Mouse (Mus musculus): ENCODE data around the gene Dynll2. TPM values are rescaled to one million over a fixed set of nuclear protein-coding genes. Genes with fewer than 3 reads are reported as not detected.
"Not testable (repeated sequence)": the region's sequence is repeated elsewhere in the genome, so short reads cannot be mapped to it uniquely, and the experiment has no call there.

Dynll2 gene
- polyA plus RNA-seq, 1 experiment from 2014 or later: 27.0 TPM

DNA sequence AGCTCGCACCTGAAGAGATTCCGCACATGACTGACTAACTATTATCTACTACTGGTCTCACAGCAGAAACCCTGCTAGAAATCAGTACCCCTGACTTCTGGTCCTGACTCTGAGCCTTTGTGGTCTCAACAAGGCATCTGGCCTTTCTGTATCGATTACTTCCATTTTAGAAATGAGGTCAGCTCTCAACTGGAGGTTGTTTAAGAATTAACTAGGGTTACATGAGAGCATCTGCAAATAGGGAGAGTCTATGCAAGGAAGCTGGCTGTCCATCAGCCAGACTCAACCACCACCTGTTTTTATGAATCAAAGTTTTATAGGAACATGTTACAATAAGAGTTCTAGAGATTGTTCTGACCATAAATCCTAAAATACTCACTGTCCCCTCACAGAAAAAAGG is 2.8 kb downstream of the Dynll2 start:
- H3K4me3 ChIP-seq: peak overlapping the region; percentile 100; the same call in 1 of the 2 replicates
- 93% methylated on average over 3 of the region's 3 CpGs for WGBS
- H3K27ac ChIP-seq (replicated peaks): no peak overlapping the region
- no peaks in the 10 kb centered on the region for H3K9me3 ChIP-seq
- no peak for DNase-seq (ENCODE audit: low spot score)
- peaks cover 55% of the 10 kb centered on the region for H3K36me3 ChIP-seq (replicated peaks)
- peaks cover 35% of the 10 kb centered on the region for H3K4me1 ChIP-seq
- no peaks in the 10 kb centered on the region for H3K27me3 ChIP-seq (replicated peaks; ENCODE audit: low read depth, poor library complexity, severe bottlenecking)

DNA sequence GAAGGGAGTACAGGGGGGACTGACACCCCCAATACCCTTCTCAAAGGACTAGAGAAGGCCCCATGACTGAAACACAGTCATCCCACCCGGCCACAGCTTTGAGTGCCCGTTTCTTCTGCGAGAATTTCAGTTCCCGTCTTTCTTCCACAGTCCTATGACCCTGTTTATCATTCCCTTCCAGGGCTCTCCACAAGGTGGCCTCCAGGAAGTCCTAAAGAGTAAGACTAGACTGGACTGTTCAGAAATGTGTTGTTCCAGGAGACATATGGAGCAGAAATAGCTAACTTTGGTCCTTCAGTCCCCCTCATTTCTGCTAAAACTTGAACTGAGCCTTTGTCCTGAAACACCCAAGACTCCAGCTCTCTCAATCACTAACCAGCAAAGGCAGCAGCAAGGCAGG is 8.4 kb downstream of the Dynll2 start:
- Histone ChIP-seq H3K4me1 (peaks cover 10% of the 10 kb centered on the region), H3K27me3 (replicated peaks; ENCODE audit: low read depth, poor library complexity, severe bottlenecking) (no peaks in the 10 kb centered on the region), H3K27ac (replicated peaks) (no peak overlapping the region), H3K4me3 (no peak overlapping the region), H3K36me3 (replicated peaks) (peaks cover 69% of the 10 kb centered on the region), H3K9me3 (no peaks in the 10 kb centered on the region)
- 86% methylated on average over 4 of the region's 4 CpGs for WGBS
- DNase-seq (ENCODE audit: low spot score): no peak

DNA sequence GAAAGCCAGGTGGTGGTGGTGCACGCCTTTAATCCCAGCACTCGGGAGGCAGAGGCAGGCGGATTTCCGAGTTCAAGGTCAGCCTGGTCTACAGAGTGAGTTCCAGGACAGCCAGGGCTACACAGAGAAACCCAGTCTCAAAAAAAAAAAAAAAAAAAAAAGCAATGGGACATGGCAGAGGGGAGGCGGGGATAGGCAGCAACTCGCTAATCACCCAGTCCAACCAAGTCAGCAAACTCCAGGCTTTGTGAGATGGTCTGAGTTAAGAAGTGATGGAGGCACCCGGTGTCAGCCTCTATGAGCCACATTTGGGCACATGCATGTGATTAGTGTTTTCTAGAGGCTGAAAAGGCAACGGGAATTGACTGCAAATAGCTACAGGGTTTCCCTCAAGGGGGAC is 10.3 kb downstream of the Dynll2 start:
- not testable (repeated sequence) for H3K4me1 ChIP-seq; H3K27me3 ChIP-seq (replicated peaks; ENCODE audit: low read depth, poor library complexity, severe bottlenecking); DNase-seq (ENCODE audit: low spot score); H3K9me3 ChIP-seq; H3K4me3 ChIP-seq; H3K27ac ChIP-seq (replicated peaks)
- H3K36me3 ChIP-seq (replicated peaks): peaks cover 51% of the 10 kb centered on the region
- 88% methylated on average over 8 of the region's 8 CpGs for WGBS

DNA sequence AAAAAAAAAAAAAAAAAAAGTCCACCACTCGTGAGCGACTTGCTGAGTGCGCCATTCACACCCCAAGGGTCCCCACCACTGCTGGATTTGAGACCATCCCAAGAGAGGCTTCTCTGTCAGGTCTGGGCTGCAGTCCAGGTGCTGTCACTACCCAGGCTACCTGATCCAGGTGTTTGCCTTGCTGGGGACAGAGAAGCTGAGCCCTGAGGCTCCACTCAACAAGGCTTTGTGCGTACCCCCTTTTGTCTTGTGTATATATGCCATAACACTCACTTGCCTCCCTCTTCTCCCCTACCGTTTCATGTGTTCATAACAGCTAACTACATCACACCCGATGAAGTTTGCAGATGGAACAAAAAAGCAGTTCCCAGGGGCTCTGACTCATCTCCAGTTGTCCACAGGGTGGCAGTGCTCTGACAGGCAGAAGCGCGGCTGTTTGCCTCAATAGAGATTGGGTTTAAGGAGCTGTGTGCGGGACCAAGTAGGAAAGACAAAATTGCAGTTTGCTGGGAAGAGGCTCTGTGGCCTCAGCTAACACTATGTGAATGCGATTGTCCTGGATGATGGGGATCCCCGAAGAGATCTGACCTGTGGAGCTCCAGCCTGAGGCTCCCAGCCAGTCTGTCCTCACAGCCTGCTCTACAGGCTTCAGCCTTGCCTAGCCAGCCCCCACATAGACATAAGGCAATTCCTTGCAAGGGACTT is 12.7 kb downstream of the Dynll2 start:
- 21% methylated on average over 11 of the region's 11 CpGs for WGBS
- peaks cover 8% of the 10 kb centered on the region; the same call in 1 of the 2 replicates for H3K4me1 ChIP-seq
- H3K36me3 ChIP-seq (replicated peaks): peaks cover 27% of the 10 kb centered on the region
- no peak overlapping the region for H3K27ac ChIP-seq (replicated peaks)
- H3K27me3 ChIP-seq (replicated peaks; ENCODE audit: low read depth, poor library complexity, severe bottlenecking): no peaks in the 10 kb centered on the region
- peak; percentile 65 for DNase-seq (ENCODE audit: low spot score)
- no peaks in the 10 kb centered on the region for H3K9me3 ChIP-seq
- H3K4me3 ChIP-seq: no peak overlapping the region

DNA sequence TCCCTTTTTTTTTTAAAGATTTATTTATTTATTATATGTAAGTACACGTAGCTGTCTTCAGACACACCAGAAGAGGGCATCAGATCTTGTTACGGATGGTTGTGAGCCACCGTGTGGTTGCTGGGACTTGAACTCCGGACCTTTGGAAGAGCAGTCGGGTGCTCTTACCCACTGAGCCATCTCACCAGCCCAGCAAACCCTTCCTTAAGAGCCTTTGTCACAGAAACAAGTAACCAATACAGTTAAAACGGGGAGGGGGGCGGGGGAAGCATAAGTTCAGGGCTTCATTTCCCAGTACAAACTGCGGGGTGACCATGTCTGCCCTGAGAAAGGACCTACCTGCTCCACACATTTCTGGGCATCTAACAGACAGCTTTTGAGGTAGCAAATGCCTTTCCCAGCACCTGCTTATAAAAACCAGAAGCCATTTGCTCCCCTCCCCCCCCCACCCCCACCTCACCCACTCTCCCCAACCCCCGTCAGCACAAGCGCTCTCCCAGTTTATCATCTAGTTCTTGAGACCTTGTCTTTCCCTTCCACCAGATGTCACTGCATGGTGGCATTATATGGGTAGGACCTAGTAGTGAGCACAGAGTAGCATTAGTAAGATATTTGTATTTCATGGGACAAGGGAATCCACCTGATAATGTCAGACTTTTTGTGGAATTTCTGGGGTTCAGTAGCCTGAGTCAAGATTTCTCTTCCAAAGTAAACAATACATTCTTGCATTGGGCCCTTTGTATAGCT is 13.6 kb downstream of the Dynll2 start:
- H3K9me3 ChIP-seq: no peaks in the 10 kb centered on the region
- H3K36me3 ChIP-seq (replicated peaks): peaks cover 18% of the 10 kb centered on the region
- no peak overlapping the region for H3K27ac ChIP-seq (replicated peaks)
- peaks cover 8% of the 10 kb centered on the region; the same call in 1 of the 2 replicates for H3K4me1 ChIP-seq
- 56% methylated on average over 10 of the region's 10 CpGs for WGBS
- no peak overlapping the region for H3K4me3 ChIP-seq
- H3K27me3 ChIP-seq (replicated peaks; ENCODE audit: low read depth, poor library complexity, severe bottlenecking): no peaks in the 10 kb centered on the region
- DNase-seq (ENCODE audit: low spot score): no peak

DNA sequence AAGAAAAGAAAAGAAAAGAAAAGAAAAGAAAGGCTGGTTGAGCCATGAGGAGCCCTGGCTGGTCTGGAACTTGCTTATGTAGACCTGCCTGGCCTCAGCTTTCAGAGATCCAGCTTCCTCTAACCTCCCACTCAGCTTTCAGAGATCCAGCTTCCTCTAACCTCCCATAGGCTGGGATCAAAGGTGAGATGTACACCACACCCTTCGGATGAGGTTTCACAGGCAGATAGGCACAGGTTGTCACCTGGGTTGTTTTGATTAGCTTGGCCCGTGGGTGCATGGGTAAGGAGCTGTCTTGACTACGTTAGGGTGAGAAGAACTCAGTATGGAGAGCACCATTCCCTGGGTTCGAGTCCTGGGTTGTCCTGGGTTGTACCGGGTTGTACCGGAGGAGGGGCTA is 14.5 kb downstream of the Dynll2 start:
- peaks cover 16% of the 10 kb centered on the region; the same call in 1 of the 2 replicates for H3K4me1 ChIP-seq
- H3K4me3 ChIP-seq: no peak overlapping the region
- DNase-seq (ENCODE audit: low spot score): no peak
- no peak overlapping the region for H3K27ac ChIP-seq (replicated peaks)
- peaks cover 9% of the 10 kb centered on the region for H3K36me3 ChIP-seq (replicated peaks)
- no peaks in the 10 kb centered on the region for H3K27me3 ChIP-seq (replicated peaks; ENCODE audit: low read depth, poor library complexity, severe bottlenecking)
- 83% methylated on average over 6 of the region's 6 CpGs for WGBS
- H3K9me3 ChIP-seq: no peaks in the 10 kb centered on the region

DNA sequence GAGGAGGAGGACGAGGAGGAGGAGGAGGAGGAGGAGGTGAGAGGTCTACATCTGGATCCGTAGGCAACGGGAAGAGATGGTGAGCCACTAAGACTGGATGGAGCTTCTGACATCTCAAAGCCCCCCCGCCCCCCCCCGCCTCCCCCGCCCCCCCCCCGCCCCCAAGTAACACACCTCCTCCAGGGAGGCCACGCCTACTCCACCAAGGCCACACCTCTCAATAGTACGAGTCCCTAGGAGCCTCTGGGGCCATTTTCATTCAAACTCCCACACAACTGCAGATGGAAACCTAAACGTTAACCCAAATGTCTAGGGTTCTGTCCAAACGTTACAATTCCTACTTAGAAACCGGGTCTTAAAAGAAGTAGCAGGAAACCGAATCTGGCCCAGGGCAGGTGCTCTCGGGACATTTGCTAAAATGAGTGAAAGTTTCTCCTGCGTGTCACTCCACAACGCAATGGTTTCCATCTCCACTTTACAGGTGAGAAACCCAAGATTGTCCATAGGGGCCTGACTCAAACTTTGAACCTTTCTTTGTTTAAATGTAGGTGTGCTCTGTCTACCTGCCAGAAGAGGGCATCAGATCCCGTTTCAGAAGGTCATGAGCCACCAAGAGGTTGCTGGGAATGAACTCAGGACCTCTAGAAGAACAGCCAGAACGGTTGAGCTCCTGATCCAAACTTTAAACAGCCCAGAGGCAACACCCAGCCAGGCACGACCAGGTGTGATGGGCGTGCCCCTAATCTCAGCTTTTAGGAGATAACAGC is 18.8 kb downstream of the Dynll2 start:
- no peak overlapping the region for H3K27ac ChIP-seq (replicated peaks)
- no peak for DNase-seq (ENCODE audit: low spot score)
- H3K27me3 ChIP-seq (replicated peaks; ENCODE audit: low read depth, poor library complexity, severe bottlenecking): no peaks in the 10 kb centered on the region
- H3K36me3 ChIP-seq (replicated peaks): no peaks in the 10 kb centered on the region
- H3K9me3 ChIP-seq: no peaks in the 10 kb centered on the region
- H3K4me1 ChIP-seq: peaks cover 32% of the 10 kb centered on the region
- WGBS: 13% methylated on average over 19 of the region's 20 CpGs
- peak overlapping the region; percentile 37 for H3K4me3 ChIP-seq

DNA sequence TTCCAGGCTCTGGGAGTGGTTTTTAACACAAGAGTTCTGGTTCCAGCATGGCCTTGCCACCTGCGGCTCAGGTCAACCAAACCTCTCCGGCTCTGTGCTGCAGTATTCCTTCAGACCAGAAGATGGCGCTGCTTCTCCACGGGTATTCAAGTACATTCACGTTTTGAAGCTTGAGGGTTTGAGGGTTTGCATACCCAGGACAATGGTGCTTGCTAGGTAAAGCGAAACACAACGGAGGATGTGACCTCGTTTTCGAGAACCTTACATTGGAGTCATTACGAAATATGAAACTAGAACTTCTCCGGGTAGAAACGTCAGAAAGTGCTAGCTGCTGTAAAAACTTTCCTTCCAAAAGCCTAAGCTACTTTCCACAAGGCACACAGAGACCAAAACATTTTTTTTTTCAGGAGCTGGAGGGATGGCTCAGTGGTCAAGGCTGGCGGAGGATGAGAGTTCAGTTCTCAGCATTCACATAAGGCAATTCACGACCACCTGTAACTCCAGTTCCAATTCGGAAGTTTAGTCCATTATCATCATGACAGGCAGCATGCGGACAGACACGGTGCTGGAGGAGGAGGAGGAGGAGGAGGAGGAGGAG is 19.5 kb downstream of the Dynll2 start:
- DNase-seq (ENCODE audit: low spot score): peak; percentile 88
- H3K4me3 ChIP-seq: peak overlapping the region; percentile 37
- no peaks in the 10 kb centered on the region for H3K36me3 ChIP-seq (replicated peaks)
- 3% methylated on average over 17 of the region's 17 CpGs for WGBS
- peaks cover 32% of the 10 kb centered on the region for H3K4me1 ChIP-seq
- H3K27ac ChIP-seq (replicated peaks): no peak overlapping the region
- H3K9me3 ChIP-seq: no peaks in the 10 kb centered on the region
- H3K27me3 ChIP-seq (replicated peaks; ENCODE audit: low read depth, poor library complexity, severe bottlenecking): no peaks in the 10 kb centered on the region

DNA sequence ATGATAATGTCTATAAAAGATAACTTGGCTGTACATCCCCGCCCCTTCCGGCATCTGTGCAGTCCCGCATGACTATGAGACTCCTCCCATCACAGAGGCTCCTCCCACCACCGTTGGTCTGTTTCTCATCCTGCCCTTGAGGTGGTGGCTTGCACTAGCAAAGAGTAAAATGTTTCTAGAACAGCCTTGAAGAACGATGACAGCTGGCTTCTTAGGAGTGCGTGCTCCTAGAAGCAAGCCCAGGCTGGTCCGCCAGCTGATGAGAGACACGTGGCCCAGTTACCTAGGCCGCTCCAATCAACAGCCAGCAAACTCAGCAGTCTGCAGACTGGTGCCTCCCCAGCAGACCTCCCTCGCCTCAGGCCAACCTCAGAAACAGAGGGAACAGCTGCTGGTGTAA is 21.1 kb downstream of the Dynll2 start:
- H3K27me3 ChIP-seq (replicated peaks; ENCODE audit: low read depth, poor library complexity, severe bottlenecking): no peaks in the 10 kb centered on the region
- peak; percentile 72 for DNase-seq (ENCODE audit: low spot score)

DNA sequence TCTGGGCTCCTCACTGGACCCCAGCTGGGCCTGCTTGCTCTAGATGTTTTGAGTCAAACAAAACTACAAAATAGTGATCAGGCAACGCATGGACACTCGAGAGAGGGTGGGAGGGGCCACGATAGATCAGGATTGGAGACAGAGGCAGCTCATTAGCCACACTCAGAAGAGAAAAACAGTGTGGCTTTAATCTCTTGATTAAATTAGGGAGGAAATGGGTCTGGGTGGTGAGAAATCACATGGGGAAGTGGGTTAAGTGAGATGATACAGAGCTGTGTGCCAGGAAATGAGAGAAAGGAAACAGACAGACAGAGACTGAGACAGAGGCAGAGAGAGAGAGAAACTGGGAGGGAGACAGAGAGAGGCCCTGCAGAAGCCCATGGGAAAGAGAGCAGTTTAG is 22.0 kb downstream of the Dynll2 start:
- no peak overlapping the region for H3K4me3 ChIP-seq
- H3K4me1 ChIP-seq: peaks cover 32% of the 10 kb centered on the region
- H3K27me3 ChIP-seq (replicated peaks; ENCODE audit: low read depth, poor library complexity, severe bottlenecking): no peaks in the 10 kb centered on the region
- H3K36me3 ChIP-seq (replicated peaks): no peaks in the 10 kb centered on the region
- H3K27ac ChIP-seq (replicated peaks): no peak overlapping the region
- 51% methylated on average over 3 of the region's 3 CpGs for WGBS
- DNase-seq (ENCODE audit: low spot score): no peak
- H3K9me3 ChIP-seq: no peaks in the 10 kb centered on the region

More for the DNA sequence above, 21.1 kb downstream of the Dynll2 start:
- Histone ChIP-seq H3K27ac (replicated peaks) (no peak overlapping the region), H3K9me3 (no peaks in the 10 kb centered on the region), H3K4me1 (peaks cover 32% of the 10 kb centered on the region), H3K36me3 (replicated peaks) (no peaks in the 10 kb centered on the region), H3K4me3 (no peak overlapping the region)
- 39% methylated on average over 10 of the region's 10 CpGs for WGBS

DNA sequence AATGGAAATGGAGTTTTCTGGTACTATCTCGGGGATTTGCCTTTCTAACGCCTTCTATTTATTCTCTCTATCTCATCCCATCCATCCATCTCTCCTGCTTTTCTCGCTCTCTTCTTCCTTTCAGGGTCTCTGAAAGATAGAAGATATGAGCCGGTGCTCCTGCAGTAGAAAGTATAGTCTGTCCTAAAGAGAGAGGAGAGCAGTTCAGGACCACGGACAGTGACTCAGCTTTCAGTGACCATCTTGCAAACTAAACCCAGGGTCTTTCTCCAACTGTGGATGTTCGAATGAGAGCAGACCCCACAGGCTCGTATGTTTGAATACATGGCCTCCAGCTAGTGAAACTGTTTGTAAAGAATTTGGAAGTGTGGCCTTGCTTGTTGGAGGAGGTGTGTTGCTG is 30.3 kb downstream of the Dynll2 start:
- no peaks in the 10 kb centered on the region for H3K9me3 ChIP-seq
- H3K27me3 ChIP-seq (replicated peaks; ENCODE audit: low read depth, poor library complexity, severe bottlenecking): no peaks in the 10 kb centered on the region
- no peak overlapping the region for H3K27ac ChIP-seq (replicated peaks)
- peak; percentile 65 for DNase-seq (ENCODE audit: low spot score)
- H3K4me3 ChIP-seq: no peak overlapping the region
- WGBS: 46% methylated on average over 7 of the region's 7 CpGs
- no peaks in the 10 kb centered on the region for H3K36me3 ChIP-seq (replicated peaks)
- no peaks in the 10 kb centered on the region for H3K4me1 ChIP-seq

DNA sequence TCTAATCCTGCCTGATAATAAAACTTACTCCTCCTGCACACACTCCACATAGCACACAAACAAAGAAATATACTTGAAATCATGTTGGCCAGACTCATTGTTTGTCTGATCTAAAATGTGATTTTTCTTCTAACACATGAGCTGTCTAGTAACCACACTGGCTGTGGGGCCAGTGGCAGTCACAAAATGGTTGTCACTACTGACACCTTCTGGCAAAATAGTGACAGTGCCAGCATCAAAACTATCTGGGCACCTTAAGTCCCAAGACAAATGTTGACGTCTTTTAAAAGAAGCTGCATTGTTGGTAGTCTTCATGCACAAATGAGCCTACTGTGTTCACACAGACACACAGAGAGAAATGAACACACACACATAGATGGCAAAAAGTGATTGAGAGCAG is 32.2 kb downstream of the Dynll2 start:
- Histone ChIP-seq H3K4me3 (no peak overlapping the region), H3K36me3 (replicated peaks) (no peaks in the 10 kb centered on the region), H3K4me1 (no peaks in the 10 kb centered on the region), H3K27me3 (replicated peaks; ENCODE audit: low read depth, poor library complexity, severe bottlenecking) (no peaks in the 10 kb centered on the region), H3K9me3 (no peaks in the 10 kb centered on the region), H3K27ac (replicated peaks) (no peak overlapping the region)
- WGBS: 9% methylated on average over 1 of the region's 1 CpGs
- no peak for DNase-seq (ENCODE audit: low spot score)

Data from embryonic facial prominence, embryonic 10.5 days (tissue).